Mouse (Mus musculus) midbrain, embryonic 13.5 days (tissue): ENCODE data around the gene Bmp7. TPM values are rescaled to one million over a fixed set of nuclear protein-coding genes. Genes with fewer than 3 reads are reported as not detected.

Experiments
- microRNA-seq: library from miRNA; unstranded; fragments of <30 nt; microRNA quantifications from one replicate; pipeline ENCODE4, GENCODE M21; 2016
- polyA plus RNA-seq: library from polyadenylated mRNA; unstranded; fragments of >200 nt; fragmentation: Nextera tagmentation; extraction: Ambion mirVana; gene quantifications from 2 replicates; pipeline ENCODE4 v1.2.1, GENCODE M21; 2015

Gene Bmp7
- polyA plus RNA-seq, 1 experiment from 2014 or later = 12.6 TPM

Small RNA genes within 50 kb of the gene (microRNA-seq; reads per million reads assigned to microRNA genes)
- not detected for gene Gm22773

Other genes starting within 250 kb of the Bmp7 start
- gene Spo11, start 37.4 kb upstream of the Bmp7 start, polyA plus RNA-seq = 0.53 and 0.61 TPM in 2 replicates
- gene Rae1, start 59.8 kb upstream of the Bmp7 start, polyA plus RNA-seq = 121 TPM in 2 replicates
- 26.6 and 29.4 TPM in 2 replicates for gene Rbm38, start 80.2 kb upstream of the Bmp7 start, polyA plus RNA-seq
- 0.10 and 0.15 TPM in 2 replicates for gene Ctcfl, start 179.2 kb upstream of the Bmp7 start, polyA plus RNA-seq
- not detected in 2 replicates for gene Pck1, start 212.7 kb upstream of the Bmp7 start, polyA plus RNA-seq